In genomic region chr11:100770646-100771408, GRCm38 (mm10) we compare ENCODE assay signal across 8 mouse cellular contexts. TPM values are rescaled to one million over a fixed set of nuclear protein-coding genes. Genes with fewer than 3 reads are reported as not detected.
DNase-seq lines count a peak whose midpoint lies in the region; ATAC-seq and TF ChIP-seq lines count a peak whose summit lies in the region.

TSS of gene Ghdc (minus strand) at chr11:100770957.

- no peak within 1 kb of the TSS for H3K27ac ChIP-seq in forebrain, embryonic 11.5 days (ENCODE audit: low read depth, low read length)
- H3K27ac ChIP-seq in heart, postnatal 0 days (ENCODE audit: low read depth), result peak within 1 kb of the TSS; percentile 52
- H3K27ac ChIP-seq in lung, embryonic 15.5 days, result peak within 1 kb of the TSS; percentile 61
- peak within 1 kb of the TSS; percentile 43; the same call in 1 of the 2 replicates for H3K27ac ChIP-seq in thymus, adult 2 months (ENCODE audit: control insufficient read depth, insufficient read depth, low read length)

- TF ChIP-seq POLR2A in thymus, adult 2 months (IDR thresholded peaks at IDR 0.05; ENCODE audit: control insufficient read depth, extremely low read depth, insufficient read depth, low read length, poor library complexity), result no peak

- no peak for TF ChIP-seq EP300 in heart, postnatal 0 days (IDR thresholded peaks at IDR 0.05; ENCODE audit: low read depth)

- H3K27me3 ChIP-seq in E14TG2a.4 (ENCODE audit: insufficient read depth, low read length), result no peaks in the 10 kb centered on the region
- H3K27me3 ChIP-seq in forebrain, embryonic 11.5 days (ENCODE audit: control insufficient read depth, insufficient read depth, low read length), result no peaks in the 10 kb centered on the region
- no peaks in the 10 kb centered on the region for H3K27me3 ChIP-seq in heart, postnatal 0 days (ENCODE audit: control insufficient read depth, insufficient read depth, low read length)
- H3K27me3 ChIP-seq in lung, embryonic 15.5 days, result no peaks in the 10 kb centered on the region
- no peaks in the 10 kb centered on the region for H3K27me3 ChIP-seq in thymus, adult 2 months (ENCODE audit: control insufficient read depth, insufficient read depth, low read length)

- no peaks in the 10 kb centered on the region for H3K9me3 ChIP-seq in E14TG2a.4 (ENCODE audit: low read length)
- H3K9me3 ChIP-seq in forebrain, embryonic 11.5 days (ENCODE audit: control insufficient read depth, low read length), result no peaks in the 10 kb centered on the region
- H3K9me3 ChIP-seq in heart, postnatal 0 days (replicated peaks; ENCODE audit: control insufficient read depth, low read length), result no peaks in the 10 kb centered on the region
- H3K9me3 ChIP-seq in lung, embryonic 15.5 days, result no peaks in the 10 kb centered on the region

- peak within 1 kb of the TSS; percentile 37; the same call in 1 of the 2 replicates for H3K9ac ChIP-seq in forebrain, embryonic 11.5 days (ENCODE audit: low read length)
- peak within 1 kb of the TSS; percentile 56 for H3K9ac ChIP-seq in heart, postnatal 0 days (replicated peaks; ENCODE audit: low read depth, low read length)
- H3K9ac ChIP-seq in lung, embryonic 15.5 days, result peak within 1 kb of the TSS; percentile 66

- WGBS in forebrain, embryonic 11.5 days, result 28% methylated on average over 17 of the region's 17 CpGs
- 9% methylated on average over 17 of the region's 17 CpGs for WGBS in heart, postnatal 0 days
- WGBS in lung, embryonic 15.5 days, result 15% methylated on average over 17 of the region's 17 CpGs
- WGBS in thymus, adult 2 months, result 11% methylated on average over 17 of the region's 17 CpGs

- TF ChIP-seq CTCF in E14TG2a.4 (conservative IDR thresholded peaks at IDR 0.05; ENCODE audit: low read length), result no peak
- TF ChIP-seq CTCF in heart, postnatal 0 days (IDR thresholded peaks at IDR 0.05; ENCODE audit: low read depth), result no peak
- no peak for TF ChIP-seq CTCF in thymus, adult 2 months (IDR thresholded peaks at IDR 0.05; ENCODE audit: borderline replicate concordance, control insufficient read depth, extremely low read depth, insufficient read depth, low read length, poor library complexity)

- H3K4me1 ChIP-seq in E14TG2a.4 (replicated peaks; ENCODE audit: low read depth, low read length), result peaks cover 48% of the 10 kb centered on the region
- no peaks in the 10 kb centered on the region for H3K4me1 ChIP-seq in forebrain, embryonic 11.5 days (replicated peaks; ENCODE audit: control insufficient read depth, insufficient read depth, low read length)
- peaks cover 6% of the 10 kb centered on the region for H3K4me1 ChIP-seq in heart, postnatal 0 days (ENCODE audit: control insufficient read depth, insufficient read depth)
- peaks cover 6% of the 10 kb centered on the region for H3K4me1 ChIP-seq in lung, embryonic 15.5 days
- peaks cover 13% of the 10 kb centered on the region for H3K4me1 ChIP-seq in thymus, adult 2 months (replicated peaks; ENCODE audit: control insufficient read depth, insufficient read depth, low read length)

- peaks cover 28% of the 10 kb centered on the region for H3K36me3 ChIP-seq in E14TG2a.4 (ENCODE audit: insufficient read depth, low read length)
- H3K36me3 ChIP-seq in forebrain, embryonic 11.5 days (ENCODE audit: control insufficient read depth, insufficient read depth, low read length), result no peaks in the 10 kb centered on the region
- H3K36me3 ChIP-seq in heart, postnatal 0 days (replicated peaks; ENCODE audit: control insufficient read depth, insufficient read depth, low read length), result peaks cover 4% of the 10 kb centered on the region; the same call in 1 of the 2 replicates
- no peaks in the 10 kb centered on the region for H3K36me3 ChIP-seq in lung, embryonic 15.5 days
- H3K36me3 ChIP-seq in thymus, adult 2 months (ENCODE audit: control insufficient read depth, insufficient read depth, low read length), result no peaks in the 10 kb centered on the region

- no peak for ATAC-seq in forebrain, embryonic 11.5 days (replicated peaks; ENCODE audit: low FRiP score)
- peak; percentile 84 for ATAC-seq in heart, postnatal 0 days (ENCODE audit: insufficient read depth, low read depth)
- ATAC-seq in lung, embryonic 15.5 days (ENCODE audit: borderline replicate concordance, extremely low read depth, low FRiP score, low TSS enrichment), result peak; percentile 74; the same call in 1 of the 2 replicates

- H3K4me3 ChIP-seq in E14TG2a.4 (replicated peaks; ENCODE audit: low read length), result peak within 1 kb of the TSS; percentile 81
- peak within 1 kb of the TSS; percentile 35 for H3K4me3 ChIP-seq in forebrain, embryonic 11.5 days (ENCODE audit: low read depth, low read length)
- peak within 1 kb of the TSS; percentile 78 for H3K4me3 ChIP-seq in heart, postnatal 0 days (ENCODE audit: low read depth, low read length)
- peak within 1 kb of the TSS; percentile 72 for H3K4me3 ChIP-seq in lung, embryonic 15.5 days
- H3K4me3 ChIP-seq in thymus, adult 2 months (ENCODE audit: control insufficient read depth, insufficient read depth, low read length), result peak within 1 kb of the TSS; percentile 58

- peak; percentile 64 for DNase-seq in c-Kit-positive CD71-negative TER-119-negative erythroid progenitor cells, embryonic 14.5 days (ENCODE audit: low read depth)
- peak; percentile 64 for DNase-seq in forebrain, embryonic 11.5 days (ENCODE audit: low spot score)
- DNase-seq in heart, postnatal 0 days (ENCODE audit: low spot score), result peak; percentile 83
- peak; percentile 88 to 91 for DNase-seq in kidney, postnatal 4 days
- peak; percentile 69 for DNase-seq in ovary, adult 18-20 months (ENCODE audit: low spot score)
- DNase-seq in thymus, adult 2 months, result peak; percentile 84

- peak within 1 kb of the TSS; percentile 48 for H3K4me2 ChIP-seq in forebrain, embryonic 11.5 days (ENCODE audit: low read depth, low read length, severe bottlenecking)
- H3K4me2 ChIP-seq in heart, postnatal 0 days (ENCODE audit: low read depth, low read length), result peak within 1 kb of the TSS; percentile 73
- peak within 1 kb of the TSS; percentile 69 for H3K4me2 ChIP-seq in lung, embryonic 15.5 days

RNA-seq across cellular contexts. Expression of gene Ghdc, which starts in this region (rescaled TPM):
- 2.1 and 2.9 TPM in 2 replicates for polyA plus RNA-seq in forebrain, embryonic 11.5 days (2014; fragmentation: Nextera tagmentation; extraction: Ambion mirVana)
- total RNA-seq in heart, postnatal 0 days (2014; rRNA removed; ENCODE audit: low replicate concordance), result 8.2 and 13.0 TPM in 2 replicates
- polyA plus RNA-seq in heart, postnatal 0 days (2015; fragmentation: Nextera tagmentation; extraction: Ambion mirVana), result 6.8 and 7.0 TPM in 2 replicates
- 6.1 and 6.4 TPM in 2 replicates for polyA plus RNA-seq in lung, embryonic 15.5 days (2015; fragmentation: Nextera tagmentation; extraction: Ambion mirVana)
- 6.8 and 7.9 TPM in 2 replicates for polyA plus RNA-seq in thymus, adult 2 months (2012; rRNA removed)
